Mouse (Mus musculus) mesoderm, embryonic 11.5 days (tissue): Measurements from ENCODE around the gene Yap1.
"Not testable (repeated sequence)": the region's sequence is repeated elsewhere in the genome, so short reads cannot be mapped to it uniquely, and the experiment has no call there.

ENCODE experiments used
- DNase-seq: peaks from one replicate; pipeline ENCODE4 v3.0.0-alpha.2; 2012; ENCODE audit warnings: low read depth, low spot score

Yap1 gene

DNA sequence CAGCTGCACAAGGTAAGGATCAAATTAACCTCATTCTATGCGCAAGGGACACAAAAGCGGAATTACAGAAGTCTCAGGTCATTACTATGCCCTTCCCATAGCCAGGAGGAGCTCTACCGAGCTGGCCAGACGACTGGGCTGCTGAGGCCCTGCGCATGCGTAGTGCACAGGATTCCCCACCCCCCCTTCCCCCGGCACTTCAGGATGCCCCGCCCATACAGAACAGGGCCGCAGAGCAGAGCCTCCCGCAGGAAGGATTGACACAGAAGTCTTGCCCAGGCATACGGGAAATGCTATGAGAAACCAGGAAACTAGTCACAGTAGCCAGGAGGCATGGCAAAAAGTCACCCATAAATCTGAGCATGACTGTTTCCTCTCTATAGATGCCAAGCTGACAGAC lies 89.9 kb downstream of the Yap1 start:
- DNase-seq: peak; percentile 91

DNA sequence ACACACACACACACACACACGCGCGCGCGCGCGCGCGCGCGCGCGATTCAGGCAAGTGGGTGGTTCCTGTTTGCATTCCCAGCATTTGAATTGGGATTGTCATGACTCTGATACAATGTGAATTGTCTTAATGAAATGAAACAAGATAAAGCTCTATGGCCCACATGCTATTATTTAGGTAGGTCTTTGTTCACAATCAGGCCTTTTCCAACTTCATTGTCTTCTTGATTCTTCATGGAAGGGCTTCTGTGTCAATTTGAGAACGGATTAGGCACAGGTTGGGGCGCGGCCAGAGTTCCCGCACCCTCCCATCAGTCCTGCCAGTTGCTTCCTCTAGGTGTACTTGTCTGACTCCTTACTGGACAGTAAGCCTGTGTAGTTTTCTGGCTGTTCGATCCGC lies 90.4 kb downstream of the Yap1 start:
- DNase-seq: no peak

DNA sequence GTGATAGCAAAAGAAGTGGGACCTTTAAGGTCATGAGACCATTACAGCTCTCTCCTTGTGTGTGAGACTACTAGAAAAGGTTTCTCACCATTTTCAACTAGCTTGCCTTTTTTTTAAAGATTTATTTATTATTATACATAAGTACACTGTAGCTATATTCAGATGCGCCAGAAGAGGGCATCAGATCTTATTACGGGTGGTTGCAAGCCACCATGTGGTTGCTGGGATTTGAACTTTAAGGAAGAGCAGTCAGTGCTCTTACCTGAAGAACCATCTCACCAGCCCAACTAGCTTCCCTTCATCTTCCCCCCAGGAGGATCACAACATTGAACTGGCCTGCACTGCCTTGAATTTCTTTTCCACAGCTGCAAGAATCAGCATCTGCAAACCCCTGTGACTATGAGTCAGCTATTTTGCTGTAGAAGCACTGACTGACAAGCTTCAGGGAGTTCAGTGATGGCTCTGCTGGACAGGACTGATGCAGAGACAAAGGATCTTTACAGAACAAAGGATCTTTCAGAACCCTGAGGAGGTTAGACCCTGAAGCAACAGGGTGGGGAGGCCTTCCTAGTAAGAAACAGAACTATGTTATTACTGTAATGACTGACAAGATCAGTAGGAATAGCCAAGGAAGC lies 96.9 kb downstream of the Yap1 start:
- no peak for DNase-seq

DNA sequence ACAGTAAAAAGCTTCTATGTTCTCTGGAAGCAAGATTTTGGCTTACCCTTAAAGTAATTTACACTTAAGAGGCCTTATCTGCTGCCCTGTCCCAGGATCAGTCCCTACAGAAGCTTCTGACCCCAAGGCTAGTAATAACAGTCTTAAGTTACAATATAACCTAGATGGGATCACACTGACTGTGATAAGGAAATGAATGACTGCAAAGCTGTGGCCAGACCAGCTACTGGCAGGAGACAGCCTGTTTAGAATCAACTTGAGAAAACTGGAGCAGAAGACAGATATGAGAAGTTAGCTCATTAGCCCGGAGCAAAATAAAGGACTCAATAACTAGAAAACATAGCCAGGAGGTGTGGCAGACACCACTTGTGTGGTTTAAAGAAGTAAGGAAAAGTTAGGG lies 97.8 kb downstream of the Yap1 start:
- no peak for DNase-seq

DNA sequence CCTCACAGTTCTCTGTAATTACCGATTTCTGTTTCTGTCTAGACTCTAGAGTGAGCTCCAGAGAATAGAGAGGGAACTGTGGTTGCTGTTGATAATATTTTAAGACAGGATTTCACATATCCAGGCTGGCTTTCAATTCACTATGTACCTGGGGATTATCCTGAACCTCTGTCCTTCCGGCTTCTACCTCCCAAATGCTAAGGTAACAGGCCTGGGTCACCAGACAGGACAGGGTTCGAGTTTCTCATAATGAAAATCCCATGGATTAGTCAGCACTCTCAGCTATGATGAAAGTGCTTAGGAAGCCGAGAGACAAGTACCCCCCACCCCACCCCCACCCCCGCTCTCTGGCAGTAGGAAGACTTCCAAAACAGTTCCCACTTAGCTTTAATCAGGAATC lies 100.6 kb downstream of the Yap1 start:
- no peak for DNase-seq

DNA sequence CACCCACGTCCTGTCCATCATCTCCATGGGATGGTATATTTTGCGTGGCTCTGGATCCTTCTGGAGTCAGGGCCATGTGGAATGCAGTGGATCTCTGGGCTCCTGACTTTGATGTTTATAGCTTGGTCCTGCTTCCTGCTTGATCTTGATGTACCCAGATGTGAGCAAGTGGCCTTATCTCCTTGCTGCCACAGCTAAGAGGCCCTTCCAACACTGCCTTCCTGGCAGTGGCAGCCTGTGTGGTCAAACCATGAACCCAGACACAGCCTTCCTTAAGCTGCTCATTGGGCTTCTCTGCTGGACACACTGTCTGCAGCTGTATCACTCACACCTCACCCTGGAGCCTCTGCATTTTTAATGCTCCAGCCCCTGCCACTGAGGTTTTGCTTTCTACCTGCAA lies 101.1 kb downstream of the Yap1 start:
- DNase-seq: no peak

DNA sequence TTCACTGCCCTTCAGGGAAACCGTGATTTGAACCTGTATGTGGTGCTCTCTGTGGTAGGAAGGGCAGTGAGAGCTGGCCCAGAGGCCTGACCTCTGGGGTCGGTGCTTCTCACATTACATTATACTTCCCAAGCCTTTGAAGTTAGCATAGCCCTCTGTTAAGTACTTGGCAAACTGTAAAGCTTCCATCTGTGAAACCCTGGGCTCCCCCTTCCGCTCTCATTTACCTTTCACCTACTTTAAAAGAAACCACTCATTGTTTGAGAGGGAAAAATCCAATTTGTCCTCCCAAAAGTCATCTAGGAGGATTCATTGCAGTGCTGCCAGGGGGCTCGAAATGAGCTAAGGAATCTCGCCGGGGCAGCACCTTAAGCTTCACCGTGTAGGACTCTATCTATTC lies 102.1 kb downstream of the Yap1 start:
- peak; percentile 74 for DNase-seq

DNA sequence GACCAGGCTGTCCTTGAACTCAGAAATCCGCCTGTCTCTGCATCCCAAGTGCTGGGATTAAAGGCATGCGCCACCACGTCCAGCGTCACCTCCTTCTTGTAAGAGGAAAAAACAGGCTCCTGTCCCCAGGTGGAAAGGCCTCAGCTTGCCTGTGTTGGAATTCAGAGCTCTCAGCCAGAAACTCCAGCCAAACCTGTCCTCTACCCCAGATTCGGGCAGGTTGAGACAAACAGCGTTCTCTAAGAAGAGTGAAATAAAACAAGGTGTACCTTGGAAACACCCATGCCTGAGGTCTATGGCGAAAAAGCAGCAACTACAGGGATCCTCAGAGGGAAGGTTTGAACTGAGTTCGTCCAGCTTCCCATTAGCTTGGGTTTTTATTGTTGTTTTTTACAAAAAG lies 103.4 kb downstream of the Yap1 start:
- DNase-seq: no peak

DNA sequence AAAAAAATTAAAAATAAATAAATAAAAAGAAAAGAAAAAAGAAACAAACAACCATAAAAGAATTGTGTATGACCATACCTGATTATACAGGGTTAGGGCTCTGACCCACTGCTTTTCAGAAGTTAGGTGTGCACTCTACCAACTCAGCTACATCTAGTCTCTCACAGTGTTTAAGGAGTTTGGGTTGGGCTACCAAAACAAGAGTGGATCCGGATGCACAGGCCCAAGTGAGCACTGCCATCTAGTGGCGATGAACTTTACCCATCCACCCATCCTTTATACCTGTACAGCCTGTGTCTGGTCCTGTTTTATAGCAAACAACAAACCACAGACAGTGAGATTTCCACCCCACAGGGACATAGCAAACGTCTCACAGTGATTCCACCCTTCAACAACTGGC lies 106.9 kb downstream of the Yap1 start:
- peak; percentile 63 for DNase-seq

DNA sequence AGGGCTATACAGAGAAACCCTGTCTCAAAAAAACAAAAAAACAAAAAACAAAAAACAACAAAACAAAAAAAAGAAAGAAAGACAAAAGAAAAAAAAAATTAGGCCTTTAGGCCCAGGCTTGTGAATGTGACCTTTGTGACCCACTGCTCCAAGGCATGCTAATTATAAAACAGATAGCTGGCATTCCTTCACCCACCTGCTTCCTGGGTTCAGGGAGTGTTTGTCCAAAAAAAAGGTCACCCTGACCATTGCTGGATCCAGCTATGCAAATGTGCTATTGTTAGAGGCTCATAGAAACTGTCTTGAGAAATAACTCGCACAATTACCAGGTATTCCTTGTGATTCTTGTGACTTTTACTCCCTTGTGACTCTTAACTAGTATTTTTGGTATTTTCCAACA lies 112.6 kb downstream of the Yap1 start:
- DNase-seq: not testable (repeated sequence)

DNA sequence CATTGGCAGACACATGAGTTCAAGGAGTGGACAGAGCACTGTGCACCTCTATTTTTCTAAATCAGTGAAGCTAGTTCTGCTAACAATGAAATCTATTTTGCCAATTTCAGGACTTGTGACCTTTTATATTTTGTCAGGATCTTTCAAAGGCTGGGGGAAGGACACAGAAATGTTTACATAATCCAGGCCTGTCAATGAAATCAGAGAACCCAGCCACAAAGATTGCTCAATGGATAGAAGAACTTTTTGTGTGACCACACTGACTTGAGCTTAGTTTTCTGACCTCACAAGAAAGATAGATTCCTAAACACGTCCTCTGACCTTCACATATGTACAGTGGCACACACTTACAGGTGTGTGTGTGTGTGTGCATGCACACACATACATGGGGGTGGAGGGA lies 113.2 kb downstream of the Yap1 start:
- DNase-seq: no peak

DNA sequence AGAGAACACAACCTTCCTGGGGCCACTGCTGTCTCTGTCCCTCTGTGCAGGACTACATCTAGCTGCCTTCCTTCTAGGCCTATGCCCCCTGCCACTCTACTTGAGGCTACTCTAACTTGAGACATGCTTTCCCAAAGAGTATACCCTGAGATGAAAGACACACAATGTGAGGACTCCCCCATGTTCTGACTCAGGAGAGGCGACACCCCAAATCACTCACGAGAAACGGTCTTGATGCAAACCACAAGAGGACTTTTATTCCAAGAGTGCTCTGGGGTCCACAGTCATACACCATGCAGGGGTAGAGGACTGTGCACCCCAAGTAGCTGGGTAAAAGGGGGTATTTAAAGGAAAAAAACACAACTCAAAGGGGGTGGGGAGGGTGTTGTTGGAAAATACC lies 120.0 kb downstream of the Yap1 start:
- DNase-seq: no peak

DNA sequence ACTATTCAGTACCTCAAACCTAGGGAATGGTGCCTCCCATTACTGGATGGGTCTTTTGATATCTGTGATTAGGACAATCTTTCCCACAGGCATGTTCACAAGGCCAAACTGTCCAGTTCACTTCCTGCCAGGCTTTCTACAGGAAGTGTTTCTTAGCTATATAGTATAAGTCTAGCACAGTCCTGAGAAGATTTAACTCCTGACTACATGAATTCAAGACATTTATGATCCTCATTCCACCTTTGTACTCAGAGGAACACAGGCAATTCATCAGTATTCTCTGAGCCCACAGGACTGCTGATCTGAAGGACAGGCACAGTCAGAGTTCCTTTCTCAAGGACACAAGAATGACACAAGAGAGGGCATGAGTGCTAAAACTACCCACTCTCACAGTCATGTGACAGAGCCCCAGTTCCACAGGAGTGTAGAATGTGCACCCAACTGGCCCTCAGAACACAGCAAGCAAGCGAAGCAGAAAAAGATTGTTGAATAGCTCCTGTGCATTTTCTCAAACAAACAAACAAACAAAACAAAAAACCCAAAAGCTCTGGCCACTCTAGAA lies 122.0 kb downstream of the Yap1 start:
- DNase-seq: no peak
